ENCODE assay signal across 9 mouse cellular contexts in the genomic region with DNA sequence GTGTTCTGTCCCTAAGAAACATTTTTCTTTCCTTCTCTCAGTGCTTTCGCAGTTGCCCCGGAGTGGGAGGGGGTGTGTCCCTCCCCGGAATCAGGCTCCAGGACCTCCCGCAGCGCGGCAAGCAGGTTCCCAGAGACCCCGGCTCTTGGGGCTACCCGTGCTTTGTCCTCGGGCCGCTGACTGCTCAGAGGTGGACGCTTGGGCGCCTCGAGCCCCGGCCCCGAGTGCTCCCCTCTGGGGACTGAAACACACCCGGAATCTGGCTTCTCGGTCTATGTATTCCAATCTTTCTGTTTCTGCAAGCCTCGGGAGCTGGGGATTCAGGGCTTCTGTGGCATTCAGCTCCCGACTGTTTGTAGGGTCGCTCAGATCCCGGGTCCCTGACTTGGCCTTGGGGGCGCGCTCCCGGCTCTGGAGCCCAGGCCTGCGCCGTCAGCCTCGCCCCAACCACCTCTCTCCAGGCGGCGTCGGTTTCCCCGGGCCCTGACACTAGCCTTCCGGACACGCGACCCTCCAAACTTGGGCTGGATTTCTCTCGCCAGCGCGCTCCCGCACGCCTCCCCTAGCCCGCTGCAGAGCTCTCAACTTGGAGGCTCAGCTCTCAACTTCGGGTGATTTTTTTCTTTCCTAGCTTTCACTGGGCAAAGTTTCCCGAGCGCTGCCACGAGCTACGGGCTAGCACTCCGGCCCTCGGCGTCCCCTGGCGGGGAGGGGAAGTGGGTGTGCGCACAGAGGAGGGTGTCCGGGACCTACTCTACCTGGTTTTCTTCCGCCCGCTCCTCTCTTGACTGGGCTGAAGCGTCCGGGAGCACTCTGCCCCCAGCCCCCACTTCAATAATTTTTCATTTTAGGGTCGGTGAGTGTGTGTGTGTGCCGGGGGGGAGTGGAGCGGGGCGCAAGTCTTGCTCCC. TPM values are rescaled to one million over a fixed set of nuclear protein-coding genes. Genes with fewer than 3 reads are reported as not detected.
DNase-seq lines count a peak whose midpoint lies in the region; ATAC-seq and TF ChIP-seq lines count a peak whose summit lies in the region.
"Had no signal": no experiment of that assay in that cellular context is flagged by ENCODE, and none has a peak within 500 bp of the region (broad histone marks: within the 10 kb centered on the region; RNA-seq: fewer than 3 reads in every experiment).

No protein-coding gene starts in this region.

- H3K9me3 ChIP-seq in E14TG2a.4 (ENCODE audit: low read length): no peaks in the 10 kb centered on the region
- no peaks in the 10 kb centered on the region for H3K9me3 ChIP-seq in forebrain, embryonic 10.5 days
- no peaks in the 10 kb centered on the region for H3K9me3 ChIP-seq in hindbrain, embryonic 13.5 days
- H3K9me3 ChIP-seq in liver, embryonic 13.5 days (replicated peaks): no peaks in the 10 kb centered on the region
- H3K9me3 ChIP-seq in stomach, postnatal 0 days (ENCODE audit: control insufficient read depth, low read length): no peaks in the 10 kb centered on the region

- peak overlapping the region; percentile 96 for H3K27ac ChIP-seq in forebrain, embryonic 10.5 days
- H3K27ac ChIP-seq in hindbrain, embryonic 13.5 days: peak overlapping the region; percentile 100
- H3K27ac ChIP-seq in liver, embryonic 13.5 days: peak overlapping the region; percentile 92
- H3K27ac ChIP-seq in stomach, postnatal 0 days (replicated peaks): peak overlapping the region; percentile 92

- H3K4me3 ChIP-seq in E14TG2a.4 (replicated peaks; ENCODE audit: low read length): peak overlapping the region; percentile 79
- peak overlapping the region; percentile 75 for H3K4me3 ChIP-seq in forebrain, embryonic 10.5 days
- H3K4me3 ChIP-seq in hindbrain, embryonic 13.5 days: peak overlapping the region; percentile 86
- H3K4me3 ChIP-seq in liver, embryonic 13.5 days (replicated peaks): peak overlapping the region; percentile 85
- peak overlapping the region; percentile 69 for H3K4me3 ChIP-seq in stomach, postnatal 0 days (ENCODE audit: low read depth, low read length)

- ATAC-seq in hindbrain, embryonic 13.5 days (ENCODE audit: low FRiP score): peak; percentile 43
- ATAC-seq in liver, embryonic 13.5 days (ENCODE audit: low read depth): peak; percentile 58
- ATAC-seq in monocyte, adult 5-6 weeks (replicated peaks; ENCODE audit: insufficient number of reproducible peaks, low FRiP score, low TSS enrichment, poor library complexity, severe bottlenecking): 0 out of 2 replicates have a peak, but pooled peaks have one; percentile 8
- peak; percentile 78 for ATAC-seq in stomach, postnatal 0 days (ENCODE audit: low FRiP score, low TSS enrichment)
- ATAC-seq in inflammation-experienced regulatory T-cells, adult 6 months: no peak

- DNase-seq in ZHBTc4 (ENCODE audit: low read depth, low spot score): peak; percentile 71
- peak; percentile 77 for DNase-seq in forebrain, embryonic 10.5 days (ENCODE audit: extremely low spot score, low spot score)
- peak; percentile 61 for DNase-seq in liver, embryonic 13.5 days
- DNase-seq in stomach, postnatal 0 days (ENCODE audit: low spot score): peak; percentile 86

- peak overlapping the region; percentile 99 for H3K9ac ChIP-seq in hindbrain, embryonic 13.5 days
- peak overlapping the region; percentile 90 for H3K9ac ChIP-seq in liver, embryonic 13.5 days
- H3K9ac ChIP-seq in stomach, postnatal 0 days (ENCODE audit: low read length): peak overlapping the region; percentile 76

- TF ChIP-seq EP300 in stomach, postnatal 0 days (optimal IDR thresholded peaks at IDR 0.05): no peak

- peak overlapping the region; percentile 99 for H3K4me2 ChIP-seq in hindbrain, embryonic 13.5 days
- peak overlapping the region; percentile 98 for H3K4me2 ChIP-seq in liver, embryonic 13.5 days
- peak overlapping the region; percentile 100 for H3K4me2 ChIP-seq in stomach, postnatal 0 days (replicated peaks; ENCODE audit: low read depth)

- H3K27me3 ChIP-seq in E14TG2a.4 (ENCODE audit: insufficient read depth, low read length): peaks cover 66% of the 10 kb centered on the region
- peaks cover 44% of the 10 kb centered on the region for H3K27me3 ChIP-seq in forebrain, embryonic 10.5 days (ENCODE audit: poor library complexity, severe bottlenecking)
- no peaks in the 10 kb centered on the region for H3K27me3 ChIP-seq in hindbrain, embryonic 13.5 days
- peaks cover 14% of the 10 kb centered on the region for H3K27me3 ChIP-seq in liver, embryonic 13.5 days
- H3K27me3 ChIP-seq in stomach, postnatal 0 days (ENCODE audit: control insufficient read depth, insufficient read depth, low read length): no peaks in the 10 kb centered on the region

- no peaks in the 10 kb centered on the region for H3K36me3 ChIP-seq in E14TG2a.4 (ENCODE audit: insufficient read depth, low read length)
- H3K36me3 ChIP-seq in forebrain, embryonic 10.5 days (replicated peaks): no peaks in the 10 kb centered on the region
- no peaks in the 10 kb centered on the region for H3K36me3 ChIP-seq in hindbrain, embryonic 13.5 days
- no peaks in the 10 kb centered on the region for H3K36me3 ChIP-seq in liver, embryonic 13.5 days
- H3K36me3 ChIP-seq in stomach, postnatal 0 days (ENCODE audit: control insufficient read depth, insufficient read depth, low read length): no peaks in the 10 kb centered on the region

- TF ChIP-seq CTCF in E14TG2a.4 (conservative IDR thresholded peaks at IDR 0.05; ENCODE audit: low read length): no peak
- peak; percentile 59 for TF ChIP-seq CTCF in stomach, postnatal 0 days (IDR thresholded peaks at IDR 0.05; ENCODE audit: low read depth)

- under 1% methylated on average over 59 of the region's 59 CpGs for WGBS in forebrain, embryonic 10.5 days
- under 1% methylated on average over 55 of the region's 59 CpGs for WGBS in hindbrain, embryonic 13.5 days
- WGBS in liver, embryonic 13.5 days (ENCODE audit: insufficient replicate concordance): under 1% methylated on average over 56 of the region's 59 CpGs
- WGBS in stomach, postnatal 0 days: under 1% methylated on average over 57 of the region's 59 CpGs

- H3K4me1 ChIP-seq in E14TG2a.4 (replicated peaks; ENCODE audit: low read depth, low read length): peaks cover 62% of the 10 kb centered on the region
- peaks cover 59% of the 10 kb centered on the region for H3K4me1 ChIP-seq in forebrain, embryonic 10.5 days
- peaks cover 30% of the 10 kb centered on the region for H3K4me1 ChIP-seq in hindbrain, embryonic 13.5 days (replicated peaks)
- peaks cover 55% of the 10 kb centered on the region for H3K4me1 ChIP-seq in liver, embryonic 13.5 days (replicated peaks)
- H3K4me1 ChIP-seq in stomach, postnatal 0 days (replicated peaks; ENCODE audit: control insufficient read depth, insufficient read depth): no peaks in the 10 kb centered on the region

RNA-seq across cellular contexts. Expression of a gene that starts 0.8 kb away (rescaled TPM):
- 37.6 and 44.1 TPM in 2 replicates for polyA plus RNA-seq in forebrain, embryonic 10.5 days (2016; fragmentation: Nextera tagmentation; extraction: Ambion mirVana)
- 116 and 129 TPM in 2 replicates for polyA plus RNA-seq in hindbrain, embryonic 13.5 days (2015; fragmentation: Nextera tagmentation; extraction: Ambion mirVana)
- 37.9 and 45.0 TPM in 2 replicates for polyA plus RNA-seq in liver, embryonic 13.5 days (2015; fragmentation: Nextera tagmentation; extraction: Ambion mirVana)
- total RNA-seq in monocyte, adult 5-6 weeks (2017): 12.1 to 16.9 TPM (median 13.9 TPM) in 3 replicates
- polyA plus RNA-seq in stomach, postnatal 0 days (2015; fragmentation: Nextera tagmentation; extraction: Ambion mirVana): 10.5 and 11.7 TPM in 2 replicates
- polyA plus RNA-seq in inflammation-experienced regulatory T-cells, adult 6 months (2017; shearing (Covaris generic)): under 1 TPM; 0.35 to 0.51 (median 0.44) TPM

RNA-seq across cellular contexts. Expression of a gene that starts 2.2 kb away (rescaled TPM):
- polyA plus RNA-seq in forebrain, embryonic 10.5 days (2016; fragmentation: Nextera tagmentation; extraction: Ambion mirVana): not detected in 2 replicates
- 0.23 TPM in 1 of 2 replicates, not detected in the other for polyA plus RNA-seq in hindbrain, embryonic 13.5 days (2015; fragmentation: Nextera tagmentation; extraction: Ambion mirVana)
- not detected in 2 replicates for polyA plus RNA-seq in liver, embryonic 13.5 days (2015; fragmentation: Nextera tagmentation; extraction: Ambion mirVana)
- not detected in 3 replicates for total RNA-seq in monocyte, adult 5-6 weeks (2017)
- polyA plus RNA-seq in stomach, postnatal 0 days (2015; fragmentation: Nextera tagmentation; extraction: Ambion mirVana): 0.27 TPM in 1 of 2 replicates, not detected in the other
- not detected for polyA plus RNA-seq in inflammation-experienced regulatory T-cells, adult 6 months (2017; shearing (Covaris generic))
- total RNA-seq: gastrocnemius, postnatal 4 days had no signal
